Mouse (Mus musculus): ENCODE results near the gene Ston2. TPM values are rescaled to one million over a fixed set of nuclear protein-coding genes. Genes with fewer than 3 reads are reported as not detected.

The Ston2 gene
- polyA plus RNA-seq, 1 experiment from 2014 or later: 5.0 TPM

- Histone ChIP-seq H3K79me2 (ENCODE audit: inconsistent target) (no peaks in the 10 kb centered on the region), H3K36me3 (ENCODE audit: inconsistent target) (no peaks in the 10 kb centered on the region), H3K4me3 (ENCODE audit: inconsistent target) (no peak overlapping the region), H3K27ac (no peak overlapping the region)
- 94% methylated on average over 7 of the region's 7 CpGs for WGBS (ENCODE audit: missing documents)
Observed at GRCm38 (mm10) chr12:91713358-91713757, 74.8 kb downstream of the Ston2 start.

GRCm38 (mm10) chr12:91711655-91712054 is 76.5 kb downstream of the Ston2 start:
- no peaks in the 10 kb centered on the region for H3K79me2 ChIP-seq (ENCODE audit: inconsistent target)
- H3K4me3 ChIP-seq (ENCODE audit: inconsistent target): no peak overlapping the region
- H3K27ac ChIP-seq: no peak overlapping the region
- WGBS (ENCODE audit: missing documents): 34% methylated on average over 4 of the region's 4 CpGs
- no peaks in the 10 kb centered on the region for H3K36me3 ChIP-seq (ENCODE audit: inconsistent target)

GRCm38 (mm10) chr12:91710876-91711275 is 77.3 kb downstream of the Ston2 start:
- 83% methylated on average over 3 of the region's 3 CpGs for WGBS (ENCODE audit: missing documents)
- Histone ChIP-seq H3K79me2 (ENCODE audit: inconsistent target) (no peaks in the 10 kb centered on the region), H3K27ac (no peak overlapping the region), H3K36me3 (ENCODE audit: inconsistent target) (no peaks in the 10 kb centered on the region), H3K4me3 (ENCODE audit: inconsistent target) (no peak overlapping the region)

- no peak overlapping the region for H3K4me3 ChIP-seq (ENCODE audit: inconsistent target)
- 97% methylated on average over 6 of the region's 6 CpGs for WGBS (ENCODE audit: missing documents)
- H3K36me3 ChIP-seq (ENCODE audit: inconsistent target): no peaks in the 10 kb centered on the region
- H3K79me2 ChIP-seq (ENCODE audit: inconsistent target): no peaks in the 10 kb centered on the region
- no peak overlapping the region for H3K27ac ChIP-seq
Observed at GRCm38 (mm10) chr12:91709634-91710033, 78.6 kb downstream of the Ston2 start.

- 87% methylated on average over 5 of the region's 5 CpGs for WGBS (ENCODE audit: missing documents)
- no peaks in the 10 kb centered on the region for H3K36me3 ChIP-seq (ENCODE audit: inconsistent target)
- H3K27ac ChIP-seq: no peak overlapping the region
- H3K4me3 ChIP-seq (ENCODE audit: inconsistent target): no peak overlapping the region
- no peaks in the 10 kb centered on the region for H3K79me2 ChIP-seq (ENCODE audit: inconsistent target)
Observed at GRCm38 (mm10) chr12:91709232-91709631, 79.0 kb downstream of the Ston2 start.

GRCm38 (mm10) chr12:91707807-91708206 is 80.4 kb downstream of the Ston2 start:
- WGBS (ENCODE audit: missing documents): 88% methylated on average over 4 of the region's 4 CpGs
- no peak overlapping the region for H3K27ac ChIP-seq
- H3K4me3 ChIP-seq (ENCODE audit: inconsistent target): no peak overlapping the region
- H3K79me2 ChIP-seq (ENCODE audit: inconsistent target): no peaks in the 10 kb centered on the region
- H3K36me3 ChIP-seq (ENCODE audit: inconsistent target): no peaks in the 10 kb centered on the region

GRCm38 (mm10) chr12:91703533-91703932 is 84.7 kb downstream of the Ston2 start:
- 91% methylated on average over 5 of the region's 5 CpGs for WGBS (ENCODE audit: missing documents)
- no peak overlapping the region for H3K4me3 ChIP-seq (ENCODE audit: inconsistent target)
- H3K79me2 ChIP-seq (ENCODE audit: inconsistent target): no peaks in the 10 kb centered on the region
- no peaks in the 10 kb centered on the region for H3K36me3 ChIP-seq (ENCODE audit: inconsistent target)
- no peak overlapping the region for H3K27ac ChIP-seq

GRCm38 (mm10) chr12:91702829-91703228 is 85.4 kb downstream of the Ston2 start:
- Histone ChIP-seq H3K79me2 (ENCODE audit: inconsistent target) (no peaks in the 10 kb centered on the region), H3K4me3 (ENCODE audit: inconsistent target) (no peak overlapping the region), H3K36me3 (ENCODE audit: inconsistent target) (no peaks in the 10 kb centered on the region), H3K27ac (no peak overlapping the region)
- WGBS (ENCODE audit: missing documents): 92% methylated on average over 5 of the region's 5 CpGs

- H3K27ac ChIP-seq: no peak overlapping the region
- no peaks in the 10 kb centered on the region for H3K79me2 ChIP-seq (ENCODE audit: inconsistent target)
- H3K4me3 ChIP-seq (ENCODE audit: inconsistent target): no peak overlapping the region
- WGBS (ENCODE audit: missing documents): 91% methylated on average over 7 of the region's 7 CpGs
- no peaks in the 10 kb centered on the region for H3K36me3 ChIP-seq (ENCODE audit: inconsistent target)
Observed at GRCm38 (mm10) chr12:91699451-91700141, 88.6 kb downstream of the Ston2 start.

- Histone ChIP-seq H3K27ac (no peak overlapping the region), H3K4me3 (ENCODE audit: inconsistent target) (no peak overlapping the region), H3K79me2 (ENCODE audit: inconsistent target) (no peaks in the 10 kb centered on the region), H3K36me3 (ENCODE audit: inconsistent target) (no peaks in the 10 kb centered on the region)
- WGBS (ENCODE audit: missing documents): 94% methylated on average over 4 of the region's 4 CpGs
Observed at GRCm38 (mm10) chr12:91696231-91696630, 92.0 kb downstream of the Ston2 start.

- Histone ChIP-seq H3K27ac (no peak overlapping the region), H3K4me3 (ENCODE audit: inconsistent target) (no peak overlapping the region), H3K79me2 (ENCODE audit: inconsistent target) (no peaks in the 10 kb centered on the region), H3K36me3 (ENCODE audit: inconsistent target) (no peaks in the 10 kb centered on the region)
- WGBS (ENCODE audit: missing documents): 100% methylated on average over 4 of the region's 4 CpGs
Observed at GRCm38 (mm10) chr12:91695761-91696160, 92.4 kb downstream of the Ston2 start.

- Histone ChIP-seq H3K36me3 (ENCODE audit: inconsistent target) (no peaks in the 10 kb centered on the region), H3K27ac (no peak overlapping the region), H3K79me2 (ENCODE audit: inconsistent target) (no peaks in the 10 kb centered on the region), H3K4me3 (ENCODE audit: inconsistent target) (no peak overlapping the region)
- WGBS (ENCODE audit: missing documents): 91% methylated on average over 4 of the region's 4 CpGs
Observed at GRCm38 (mm10) chr12:91694748-91695147, 93.4 kb downstream of the Ston2 start.

- Histone ChIP-seq H3K4me3 (ENCODE audit: inconsistent target) (no peak overlapping the region), H3K79me2 (ENCODE audit: inconsistent target) (no peaks in the 10 kb centered on the region), H3K27ac (no peak overlapping the region), H3K36me3 (ENCODE audit: inconsistent target) (no peaks in the 10 kb centered on the region)
- WGBS (ENCODE audit: missing documents): 91% methylated on average over 7 of the region's 7 CpGs
Observed at GRCm38 (mm10) chr12:91693566-91693965, 94.6 kb downstream of the Ston2 start.

GRCm38 (mm10) chr12:91692991-91693390 is 95.2 kb downstream of the Ston2 start:
- Histone ChIP-seq H3K79me2 (ENCODE audit: inconsistent target) (no peaks in the 10 kb centered on the region), H3K4me3 (ENCODE audit: inconsistent target) (no peak overlapping the region), H3K27ac (no peak overlapping the region), H3K36me3 (ENCODE audit: inconsistent target) (no peaks in the 10 kb centered on the region)
- 93% methylated on average over 3 of the region's 3 CpGs for WGBS (ENCODE audit: missing documents)

- H3K27ac ChIP-seq: no peak overlapping the region
- H3K36me3 ChIP-seq (ENCODE audit: inconsistent target): no peaks in the 10 kb centered on the region
- 86% methylated on average over 12 of the region's 13 CpGs for WGBS (ENCODE audit: missing documents)
- no peak overlapping the region for H3K4me3 ChIP-seq (ENCODE audit: inconsistent target)
- H3K79me2 ChIP-seq (ENCODE audit: inconsistent target): no peaks in the 10 kb centered on the region
Observed at GRCm38 (mm10) chr12:91685674-91686290, 102.4 kb downstream of the Ston2 start.
